Comparison of ENCODE assay signal across 17 mouse cellular contexts in genomic region chr11:64489587-64490433, GRCm38 (mm10). TPM values are rescaled to one million over a fixed set of nuclear protein-coding genes. Genes with fewer than 3 reads are reported as not detected.
DNase-seq lines count a peak whose midpoint lies in the region; ATAC-seq lines count a peak whose summit lies in the region.
"Had no signal": no experiment of that assay in that cellular context is flagged by ENCODE, and none has a peak within 500 bp of the region (broad histone marks: within the 10 kb centered on the region; RNA-seq: fewer than 3 reads in every experiment).

No protein-coding gene starts in this region.

- ATAC-seq in hindbrain, embryonic 13.5 days (ENCODE audit: low FRiP score) = peak; percentile 72
- peak; percentile 51; the same call in 1 of the 2 replicates for ATAC-seq in midbrain, embryonic 16.5 days

- H3K4me1 ChIP-seq in hindbrain, embryonic 13.5 days (replicated peaks) = peaks cover 54% of the 10 kb centered on the region
- peaks cover 17% of the 10 kb centered on the region for H3K4me1 ChIP-seq in midbrain, embryonic 16.5 days (ENCODE audit: control insufficient read depth, insufficient read depth, low read length)

- H3K27ac ChIP-seq in hindbrain, embryonic 13.5 days = peak overlapping the region; percentile 78
- peak overlapping the region; percentile 34; the same call in 1 of the 2 replicates for H3K27ac ChIP-seq in midbrain, embryonic 16.5 days (ENCODE audit: low read length)
- H3K27ac ChIP-seq: limb, embryonic 12.5 days had no signal

- no peak overlapping the region for H3K9ac ChIP-seq in hindbrain, embryonic 13.5 days
- H3K9ac ChIP-seq in midbrain, embryonic 16.5 days (ENCODE audit: low read depth, low read length) = 0 out of 2 replicates have a peak overlapping the region, but pooled peaks have one; percentile 33
- H3K9ac ChIP-seq: limb, embryonic 12.5 days had no signal

- 0 out of 2 replicates have a peak overlapping the region, but pooled peaks have one; percentile 8 for H3K4me2 ChIP-seq in hindbrain, embryonic 13.5 days
- 0 out of 2 replicates have a peak overlapping the region, but pooled peaks have one; percentile 8 for H3K4me2 ChIP-seq in midbrain, embryonic 16.5 days (ENCODE audit: low read length)
- H3K4me2 ChIP-seq: limb, embryonic 12.5 days had no signal

- H3K9me3 ChIP-seq in hindbrain, embryonic 13.5 days = no peaks in the 10 kb centered on the region
- no peaks in the 10 kb centered on the region for H3K9me3 ChIP-seq in midbrain, embryonic 16.5 days (replicated peaks; ENCODE audit: control insufficient read depth, low read length, poor library complexity, severe bottlenecking)
- H3K9me3 ChIP-seq: limb, embryonic 12.5 days had no signal

- H3K36me3 ChIP-seq in hindbrain, embryonic 13.5 days = no peaks in the 10 kb centered on the region
- no peaks in the 10 kb centered on the region for H3K36me3 ChIP-seq in midbrain, embryonic 16.5 days (ENCODE audit: control insufficient read depth, insufficient read depth, low read length)
- H3K36me3 ChIP-seq: limb, embryonic 12.5 days had no signal

- DNase-seq in right cerebral cortex, postnatal 10 days (ENCODE audit: low spot score in 2 of 2) = peak; percentile 20 to 24
- no peak for DNase-seq in right cerebral cortex, postnatal 4 days
- no peak for DNase-seq in left cerebral cortex, postnatal 4 days
- DNase-seq in thymus, postnatal 14 days = no peak
- DNase-seq in gastrocnemius, postnatal 10 days = no peak
- DNase-seq in lung, postnatal 4 days = no peak
- DNase-seq: cerebellum, adult 9-11 months; kidney, adult 11 months; lung, adult 18-20 months; spleen, adult 18-20 months had no signal

- WGBS in hindbrain, embryonic 13.5 days = 15% methylated on average over 9 of the region's 9 CpGs
- WGBS in midbrain, embryonic 16.5 days = 14% methylated on average over 9 of the region's 9 CpGs

- intact Hi-C loops in left cerebral cortex, postnatal 4 days (cut with DNase I) = no loop called here

- peaks cover 7% of the 10 kb centered on the region; the same call in 1 of the 2 replicates for H3K27me3 ChIP-seq in hindbrain, embryonic 13.5 days
- H3K27me3 ChIP-seq in midbrain, embryonic 16.5 days (ENCODE audit: control insufficient read depth, insufficient read depth, low read depth, low read length) = no peaks in the 10 kb centered on the region

- H3K4me3 ChIP-seq in hindbrain, embryonic 13.5 days = no peak overlapping the region
- no peak overlapping the region for H3K4me3 ChIP-seq in midbrain, embryonic 16.5 days (ENCODE audit: low read depth, low read length)
- H3K4me3 ChIP-seq: limb, embryonic 12.5 days had no signal

RNA-seq across cellular contexts. Expression of gene F930015N05Rik, which starts 53.4 kb away (rescaled TPM):
- 1.6 and 1.8 TPM in 2 replicates for polyA plus RNA-seq in hindbrain, embryonic 13.5 days (2015; fragmentation: Nextera tagmentation; extraction: Ambion mirVana)
- polyA plus RNA-seq in midbrain, embryonic 16.5 days (2015; fragmentation: Nextera tagmentation; extraction: Ambion mirVana) = 0.85 and 1.2 TPM in 2 replicates
- total RNA-seq in left cerebral cortex, postnatal 4 days (2021) = under 1 TPM; 0.50 to 0.79 TPM
- total RNA-seq in gastrocnemius, postnatal 10 days (2021) = under 1 TPM in 1 of 2 experiments, not detected in 1; 0.18 TPM
- total RNA-seq: ES-E14; megakaryocyte, adult 5-6 weeks had no signal
- polyA plus RNA-seq: heart, embryonic 16.5 days; testis, adult 2 months had no signal

RNA-seq across cellular contexts. Expression of gene Hs3st3a1, which starts 54.7 kb away (rescaled TPM):
- 0.94 and 1.3 TPM in 2 replicates for polyA plus RNA-seq in hindbrain, embryonic 13.5 days (2015; fragmentation: Nextera tagmentation; extraction: Ambion mirVana)
- polyA plus RNA-seq in midbrain, embryonic 16.5 days (2015; fragmentation: Nextera tagmentation; extraction: Ambion mirVana) = 0.67 and 1.6 TPM in 2 replicates
- total RNA-seq in left cerebral cortex, postnatal 4 days (2021) = under 1 TPM; 0.52 to 0.56 TPM
- under 1 TPM; 0.31 to 0.41 TPM for total RNA-seq in gastrocnemius, postnatal 10 days (2021)
- total RNA-seq: megakaryocyte, adult 5-6 weeks had no signal

Comparison
In these comparisons a context has a peak if more than half of its experiments do, and no peak if none do; other contexts are left out.
1. DNase-seq: peak in right cerebral cortex, postnatal 10 days (2 of 2); none in right cerebral cortex, postnatal 4 days (single experiment), left cerebral cortex, postnatal 4 days (single experiment), thymus, postnatal 14 days (single experiment), gastrocnemius, postnatal 10 days (single experiment) and lung, postnatal 4 days (0 of 2).